Mouse (Mus musculus) bone marrow, adult 2 months (tissue): ENCODE measurements around the gene Armcx4.
"Not testable (repeated sequence)": the region's sequence is repeated elsewhere in the genome, so short reads cannot be mapped to it uniquely, and the experiment has no call there.

Source experiments
- CTCF ChIP-seq: fragments of 200-500 bp; IDR thresholded peaks from 2 replicates; pipeline ENCODE4 v1.5.1; 2011; ENCODE audit warnings: low read length, control low read depth; ENCODE audit not compliant: control insufficient read depth, insufficient read depth
- POLR2A ChIP-seq: fragments of 200-500 bp; IDR thresholded peaks from 2 replicates; pipeline ENCODE4 v1.6.1; 2011; ENCODE audit warnings: low read depth, mild to moderate bottlenecking, control low read depth, low read length, borderline replicate concordance; ENCODE audit not compliant: control insufficient read depth

GRCm38 (mm10) chrX:134723762-134724161 lies 37.4 kb downstream of the Armcx4 start:
- TF ChIP-seq CTCF, POLR2A: not testable (repeated sequence)
